Mouse (Mus musculus) liver, embryonic 18 days (tissue): ENCODE results near the gene Pramel1. TPM values are rescaled to one million over a fixed set of nuclear protein-coding genes. Genes with fewer than 3 reads are reported as not detected.

ENCODE experiments used
- polyA plus RNA-seq: library from polyadenylated mRNA; depleted of rRNA; stranded (reverse); fragments of >200 nt; gene quantifications from 2 replicates; pipeline ENCODE4 v1.2.3, GENCODE M21; 2012; rRNA removed

Pramel1 gene
- polyA plus RNA-seq: not detected in 2 replicates

GRCm38 (mm10) chr4:143394181-143394580 lies at the start of gene Pramel1:
Gene Pramel1 (plus strand): TSS chr4:143394428.

DNA sequence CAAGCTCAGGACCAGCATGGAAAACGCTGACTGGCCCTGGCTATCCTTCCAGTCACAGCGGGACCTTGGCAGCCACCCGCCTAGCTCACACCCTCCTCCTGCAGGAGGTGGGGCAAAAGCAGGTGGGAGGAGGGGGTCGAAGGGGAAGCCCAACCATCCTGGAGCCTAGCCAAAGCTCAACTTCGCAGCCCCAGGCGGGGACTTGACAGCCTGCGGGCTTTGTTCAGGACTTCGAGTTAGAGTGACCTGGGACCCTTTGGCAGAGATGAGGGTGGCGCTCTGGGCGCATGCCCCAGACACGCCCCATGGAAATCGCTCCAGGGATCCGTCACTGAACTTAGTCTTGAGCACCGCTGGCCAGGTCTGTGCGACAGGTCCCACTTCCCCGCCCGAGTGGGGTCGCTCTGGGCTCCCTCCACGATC lies 44.7 kb upstream of the Pramel1 start, which contains the start of gene Lrrc38:
Gene Lrrc38 (plus strand): TSS at position 274 of the 423 bp plus-strand sequence.

GRCm38 (mm10) chr4:143412219-143413092 lies 18.2 kb downstream of the Pramel1 start, which contains the start of gene Pramef8:
Gene Pramef8 (plus strand): TSS chr4:143412426.

Other genes with a start within 250 kb of the Pramel1 start
- gene Prdm2, start 181.4 kb upstream of the Pramel1 start, polyA plus RNA-seq: 3.2 and 4.2 TPM in 2 replicates
- gene Pdpn, start 94.9 kb upstream of the Pramel1 start, polyA plus RNA-seq: 0.65 and 0.94 TPM in 2 replicates
- not detected in 2 replicates for gene Lrrc38, start 44.7 kb upstream of the Pramel1 start, polyA plus RNA-seq
- gene Pramef8, start 18.0 kb downstream of the Pramel1 start, polyA plus RNA-seq: 1.7 TPM in 2 replicates
- not detected in 2 replicates for gene Oog4, start 55.9 kb downstream of the Pramel1 start, polyA plus RNA-seq
- gene Gm13043, start 116.9 kb downstream of the Pramel1 start, polyA plus RNA-seq: not detected in 2 replicates
- not detected in 2 replicates for gene Gm13040, start 141.5 kb downstream of the Pramel1 start, polyA plus RNA-seq
- not detected in 2 replicates for gene BC080695, start 157.3 kb downstream of the Pramel1 start, polyA plus RNA-seq
- not detected in 2 replicates for gene Gm13057, start 157.3 kb downstream of the Pramel1 start, polyA plus RNA-seq
- not detected in 2 replicates for gene Gm13083, start 220.6 kb downstream of the Pramel1 start, polyA plus RNA-seq